Mouse (Mus musculus) right cerebral cortex, adult 18-20 months (tissue): Measurements from ENCODE around the gene 9530002B09Rik.

Experiments used
- DNase-seq: peaks from one replicate; pipeline ENCODE4 v3.0.0; 2022; ENCODE audit warnings: mixed read lengths

The 9530002B09Rik gene

DNA sequence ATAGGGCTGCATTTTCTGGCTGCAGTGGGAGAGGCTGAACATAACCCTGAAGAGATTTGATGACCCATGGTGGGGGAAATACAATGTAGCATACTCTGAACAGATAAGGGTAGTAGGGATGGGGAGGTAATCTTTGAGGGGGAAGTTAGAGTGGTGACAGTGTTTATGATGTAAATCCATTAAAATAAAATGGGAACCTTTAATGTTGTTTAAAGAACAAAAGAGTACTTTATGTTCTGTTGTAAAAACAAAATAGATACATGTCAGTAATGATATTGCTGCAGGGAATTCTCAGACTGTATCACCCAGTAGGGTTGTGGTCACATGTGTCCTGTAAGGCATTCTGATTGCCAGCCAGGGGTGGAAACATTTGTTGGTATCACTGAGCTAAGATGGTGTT lies at the start of gene 9530002B09Rik:
9530002B09Rik (plus strand) TSS at position 301 of the 400 bp plus-strand sequence.
- no peak for DNase-seq
